Mouse (Mus musculus) neural tube, embryonic 13.5 days (tissue): ENCODE measurements around the gene Mia3. TPM values are rescaled to one million over a fixed set of nuclear protein-coding genes. Genes with fewer than 3 reads are reported as not detected.
"Not testable (repeated sequence)": the region's sequence is repeated elsewhere in the genome, so short reads cannot be mapped to it uniquely, and the experiment has no call there.

Experiments used
- ATAC-seq: fragments of 200-750 bp; cut with Nextera tagmentation; 2 replicates; pipeline ENCODE4 v1.8.0; 2017; ENCODE audit warnings: low read depth, mild to moderate bottlenecking, moderate TSS enrichment, moderate library complexity
- H3K27ac ChIP-seq: fragments of 300-500 bp; sonication (generic); replicated peaks from 2 replicates; pipeline ENCODE4 v1.5.1; 2015; ENCODE audit warnings: moderate library complexity, mild to moderate bottlenecking, inconsistent platforms
- H3K27me3 ChIP-seq: fragments of 300-500 bp; sonication (generic); 2 replicates; pipeline ENCODE4 v1.6.1; 2015; ENCODE audit warnings: mild to moderate bottlenecking, inconsistent platforms
- H3K36me3 ChIP-seq: fragments of 300-500 bp; sonication (generic); 2 replicates; pipeline ENCODE4 v1.6.1; 2015; ENCODE audit warnings: mild to moderate bottlenecking, inconsistent platforms
- H3K4me1 ChIP-seq: fragments of 300-500 bp; sonication (generic); replicated peaks from 2 replicates; pipeline ENCODE4 v1.6.1; 2015; ENCODE audit warnings: inconsistent platforms
- H3K4me2 ChIP-seq: fragments of 300-500 bp; sonication (generic); 2 replicates; pipeline ENCODE4 v1.6.1; 2015; ENCODE audit warnings: inconsistent platforms, mild to moderate bottlenecking, moderate library complexity
- H3K4me3 ChIP-seq: fragments of 300-500 bp; sonication (generic); 2 replicates; pipeline ENCODE4 v1.5.1; 2015; ENCODE audit warnings: mild to moderate bottlenecking, inconsistent platforms
- H3K9ac ChIP-seq: fragments of 300-500 bp; sonication (generic); 2 replicates; pipeline ENCODE4 v1.6.1; 2015; ENCODE audit warnings: moderate library complexity, mild to moderate bottlenecking, inconsistent platforms
- H3K9me3 ChIP-seq: fragments of 300-500 bp; sonication (generic); 2 replicates; pipeline ENCODE4 v1.6.1; 2016; ENCODE audit warnings: inconsistent platforms
- WGBS: fragments of 180-500 bp; shearing (Covaris S2); methylation state at CpG from one replicate; pipeline ENCODE4 v1.1.7; 2015; 5-methylcytosine and 5-hydroxymethylcytosine counted together
- polyA plus RNA-seq: library from polyadenylated mRNA; unstranded; fragments of >200 nt; fragmentation: Nextera tagmentation; extraction: Ambion mirVana; gene quantifications from 2 replicates; pipeline ENCODE4 v1.2.1, GENCODE M21; 2015

Mia3 gene
- 105 and 113 TPM in 2 replicates for polyA plus RNA-seq

DNA sequence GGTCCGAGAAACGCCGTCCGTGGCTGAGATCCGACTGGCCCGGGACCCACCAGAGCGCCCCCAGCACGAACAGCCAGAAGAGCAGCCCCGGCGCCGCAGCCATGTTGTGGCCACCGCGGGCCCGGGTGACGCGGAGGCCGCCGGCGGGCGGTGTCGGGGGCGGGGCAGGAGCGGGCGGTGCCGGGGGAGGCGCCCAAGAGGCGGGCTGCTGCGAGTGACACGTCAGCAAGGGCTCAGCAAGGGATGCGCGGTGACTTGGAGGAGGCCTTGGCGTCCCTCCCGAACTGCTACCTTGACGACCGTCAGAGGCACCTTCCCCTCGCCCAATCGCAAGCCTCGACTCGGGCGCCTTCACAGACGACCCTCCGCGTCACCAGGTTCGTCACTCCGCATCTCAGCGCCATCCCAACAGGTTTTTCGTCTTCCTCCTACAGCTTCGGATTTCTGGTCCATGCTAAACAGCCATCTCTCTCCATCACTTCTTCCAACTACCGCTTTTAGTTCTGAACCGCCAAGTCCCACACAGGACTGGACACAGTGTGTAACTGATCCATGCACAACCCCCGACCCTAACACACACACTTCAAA, at the start of gene Mia3:
Mia3 (minus strand) TSS at position 127 of the 588 bp plus-strand sequence.
- H3K9ac ChIP-seq = peak within 1 kb of the TSS; percentile 85
- 0 out of 2 replicates have a peak, but pooled peaks cover under 1% of the 10 kb centered on the region for H3K9me3 ChIP-seq
- H3K4me3 ChIP-seq = peak within 1 kb of the TSS; percentile 86
- H3K27me3 ChIP-seq = no peaks in the 10 kb centered on the region
- peak within 1 kb of the TSS; percentile 84 for H3K27ac ChIP-seq
- H3K36me3 ChIP-seq = peaks cover 9% of the 10 kb centered on the region
- H3K4me2 ChIP-seq = peak within 1 kb of the TSS; percentile 85
- ATAC-seq = peak; percentile 99
- WGBS = under 1% methylated on average over 48 of the region's 51 CpGs
- H3K4me1 ChIP-seq = peaks cover 30% of the 10 kb centered on the region

- Histone ChIP-seq H3K27ac (no peak within 1 kb of the TSS), H3K4me2 (no peak within 1 kb of the TSS), H3K4me3 (no peak within 1 kb of the TSS), H3K4me1 (no peaks in the 10 kb centered on the region), H3K36me3 (no peaks in the 10 kb centered on the region), H3K9me3 (no peaks in the 10 kb centered on the region), H3K27me3 (no peaks in the 10 kb centered on the region), H3K9ac (no peak within 1 kb of the TSS)
- ATAC-seq = no peak
- WGBS = 80% methylated on average over 12 of the region's 12 CpGs
These were observed 48.5 kb upstream of the Mia3 start, which contains the start of gene Hhipl2 for GRCm38 (mm10) chr1:183417873-183418272. Hhipl2 (plus strand) TSS chr1:183418215.

DNA sequence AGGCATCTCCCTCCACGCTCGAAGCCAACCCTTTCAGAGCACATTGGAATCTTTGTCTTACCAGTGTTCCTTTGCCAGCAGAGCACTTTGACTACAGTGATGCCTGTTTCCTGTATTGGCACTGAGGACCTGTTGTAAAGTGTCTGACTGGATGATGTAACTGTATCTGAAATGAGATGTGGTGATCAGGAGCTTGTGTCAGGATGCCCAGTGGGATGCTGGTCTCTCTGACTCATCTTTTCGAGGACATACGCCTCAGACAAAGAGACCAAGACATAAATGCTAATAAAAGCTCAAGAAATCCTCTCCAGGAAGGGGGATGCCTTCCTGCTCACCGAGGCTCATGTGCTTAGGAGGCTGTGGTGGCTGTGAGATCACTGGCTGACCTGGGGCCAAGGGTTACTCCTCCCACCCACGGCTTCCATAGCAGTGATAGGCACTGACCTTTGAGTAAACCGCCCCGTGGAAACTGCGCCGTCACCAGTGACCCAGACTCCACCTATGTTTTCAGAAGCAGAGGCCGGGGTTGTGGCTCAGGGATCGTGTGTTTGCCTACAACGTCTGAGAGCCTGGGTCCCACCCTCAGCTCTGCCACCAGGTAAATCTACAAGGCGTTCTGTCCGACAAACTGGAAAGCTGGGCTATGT, 44.9 kb upstream of the Mia3 start:
- no peaks in the 10 kb centered on the region for H3K9me3 ChIP-seq
- no peak overlapping the region for H3K4me2 ChIP-seq
- H3K4me3 ChIP-seq = no peak overlapping the region
- ATAC-seq = no peak
- no peak overlapping the region for H3K27ac ChIP-seq
- no peaks in the 10 kb centered on the region for H3K27me3 ChIP-seq
- no peaks in the 10 kb centered on the region for H3K4me1 ChIP-seq
- 92% methylated on average over 15 of the region's 15 CpGs for WGBS
- peaks cover 32% of the 10 kb centered on the region for H3K36me3 ChIP-seq
- H3K9ac ChIP-seq = no peak overlapping the region

GRCm38 (mm10) chr1:183403396-183403795, 34.0 kb upstream of the Mia3 start:
- Histone ChIP-seq H3K36me3 (peaks cover 74% of the 10 kb centered on the region), H3K27me3 (no peaks in the 10 kb centered on the region), H3K27ac (no peak overlapping the region), H3K4me3 (no peak overlapping the region), H3K9me3 (no peaks in the 10 kb centered on the region), H3K4me1 (no peaks in the 10 kb centered on the region), H3K9ac (no peak overlapping the region), H3K4me2 (no peak overlapping the region)
- 94% methylated on average over 3 of the region's 3 CpGs for WGBS
- ATAC-seq = no peak

DNA sequence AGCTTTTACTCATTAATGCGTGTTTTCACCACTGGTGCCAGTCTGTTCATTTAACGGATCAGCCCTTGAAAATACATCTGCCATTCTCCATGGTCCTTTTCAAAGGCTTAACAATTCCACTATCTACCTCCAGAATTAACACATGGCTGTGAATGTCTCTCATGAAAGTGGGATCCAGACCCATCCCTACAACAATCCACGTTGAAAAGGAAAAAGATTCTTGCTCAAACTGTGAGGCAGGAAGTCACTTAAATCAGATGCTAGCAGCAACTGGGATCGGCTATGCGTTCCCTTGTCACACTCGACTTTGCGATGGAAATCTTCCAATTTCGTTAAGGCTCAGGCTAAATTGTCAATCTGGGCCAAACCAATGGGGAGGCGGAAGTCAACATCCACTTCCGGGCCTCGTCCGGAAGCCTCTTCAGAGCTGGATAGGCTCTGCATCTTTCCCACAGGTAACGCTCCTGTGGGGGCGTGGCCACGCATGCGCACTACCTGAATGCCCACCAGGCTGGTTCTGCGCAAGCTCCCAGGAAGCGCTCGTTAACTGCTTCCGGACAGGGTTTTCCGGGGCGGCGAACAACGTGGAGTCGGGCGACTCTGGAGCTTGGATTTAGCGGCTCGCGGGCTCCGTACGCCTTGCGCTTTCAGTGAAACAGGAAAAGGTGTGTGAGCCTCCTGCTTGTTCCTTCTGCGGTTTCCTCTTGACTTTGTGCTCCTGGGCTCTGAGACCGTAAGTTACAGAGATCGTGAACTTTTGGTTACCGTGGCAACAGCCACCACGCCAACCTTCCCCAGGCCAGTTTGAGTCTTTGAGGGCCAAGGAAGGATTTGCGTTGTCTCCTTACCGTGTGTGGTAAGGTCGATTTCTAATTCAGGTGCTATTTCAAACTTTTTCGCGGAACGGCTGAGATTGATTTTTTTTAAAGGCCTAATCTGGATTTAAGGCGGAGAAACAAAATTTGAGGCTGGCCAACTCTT, 19.4 kb upstream of the Mia3 start, which contains the start of gene Taf1a:
Taf1a (plus strand) TSS at position 556 of the 981 bp plus-strand sequence.
- peaks cover 12% of the 10 kb centered on the region; the same call in 1 of the 2 replicates for H3K36me3 ChIP-seq
- ATAC-seq = peak; percentile 100
- 6% methylated on average over 44 of the region's 44 CpGs for WGBS
- peak within 1 kb of the TSS; percentile 92 for H3K4me2 ChIP-seq
- H3K9me3 ChIP-seq = no peaks in the 10 kb centered on the region
- peaks cover 19% of the 10 kb centered on the region for H3K4me1 ChIP-seq
- H3K4me3 ChIP-seq = peak within 1 kb of the TSS; percentile 76
- peak within 1 kb of the TSS; percentile 66 for H3K9ac ChIP-seq
- H3K27me3 ChIP-seq = peaks cover 27% of the 10 kb centered on the region
- H3K27ac ChIP-seq = peak within 1 kb of the TSS; percentile 59

DNA sequence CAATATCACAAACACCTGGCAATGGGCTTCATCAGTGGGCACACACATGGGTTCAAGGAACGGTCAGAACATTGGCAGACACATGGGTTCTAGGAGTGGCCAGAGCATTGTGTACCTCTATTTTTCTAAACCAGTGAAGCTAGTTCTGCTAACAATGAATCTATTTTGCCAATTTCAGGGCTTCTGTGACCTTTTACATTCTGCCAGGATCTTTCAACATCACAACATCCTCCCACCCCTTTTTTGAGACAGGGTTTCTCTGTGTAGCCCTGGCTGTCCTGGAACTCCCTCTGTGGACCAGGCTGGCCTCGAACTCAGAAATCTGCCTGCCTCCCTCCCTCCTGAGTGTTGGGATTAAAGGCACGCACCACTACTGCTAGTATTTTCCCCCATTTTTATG, 18.1 kb upstream of the Mia3 start:
- Histone ChIP-seq H3K4me1 (peaks cover 19% of the 10 kb centered on the region), H3K27me3 (peaks cover 38% of the 10 kb centered on the region)
- not testable (repeated sequence) for H3K9ac ChIP-seq, H3K4me2 ChIP-seq, H3K27ac ChIP-seq, H3K9me3 ChIP-seq, ATAC-seq, H3K4me3 ChIP-seq, H3K36me3 ChIP-seq
- WGBS = 91% methylated on average over 3 of the region's 3 CpGs

DNA sequence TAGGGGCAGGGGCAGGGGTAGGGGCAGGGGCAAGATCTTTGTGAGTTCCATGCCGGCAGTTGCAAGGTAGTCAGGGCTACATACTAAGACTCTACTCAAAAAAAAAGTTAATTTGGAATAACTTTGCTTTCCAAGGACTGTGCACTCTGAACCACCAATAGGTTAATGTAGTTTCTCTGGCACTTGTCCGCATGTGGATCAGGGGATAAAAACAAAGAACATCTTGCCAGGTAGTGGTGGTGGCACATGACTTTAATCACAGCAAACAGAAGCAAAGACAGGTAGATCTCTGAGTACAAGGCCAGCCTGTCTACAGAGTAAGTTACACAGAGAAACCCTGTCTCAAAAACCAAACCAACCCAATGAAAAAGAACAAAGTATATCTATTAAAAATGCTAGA, 13.3 kb upstream of the Mia3 start:
- WGBS = 88% methylated on average over 2 of the region's 2 CpGs
- no peak for ATAC-seq

DNA sequence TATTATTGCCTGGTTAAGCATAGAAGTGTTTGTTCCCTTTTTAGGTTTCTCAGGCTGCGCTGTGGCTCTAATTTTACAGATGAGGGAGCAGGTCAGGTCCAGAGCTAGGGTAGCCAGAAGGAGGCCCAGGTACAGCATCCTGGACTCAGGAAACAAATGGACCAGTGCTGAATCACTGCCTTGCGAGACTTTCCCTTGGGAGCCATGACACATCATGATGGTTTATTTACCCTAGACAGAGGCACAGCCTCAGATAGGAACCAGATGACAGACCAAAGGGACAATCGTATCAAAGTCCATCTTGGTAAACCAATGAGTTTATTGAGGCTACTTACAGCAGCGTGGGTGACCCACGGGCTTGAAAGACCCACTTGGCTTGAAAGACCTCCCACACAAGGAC, 12.5 kb upstream of the Mia3 start:
- Histone ChIP-seq H3K36me3 (no peaks in the 10 kb centered on the region), H3K27me3 (peaks cover 41% of the 10 kb centered on the region), H3K27ac (no peak overlapping the region), H3K4me3 (no peak overlapping the region), H3K4me2 (no peak overlapping the region), H3K9me3 (no peaks in the 10 kb centered on the region), H3K9ac (no peak overlapping the region), H3K4me1 (no peaks in the 10 kb centered on the region)
- ATAC-seq = no peak
- WGBS = 86% methylated on average over 5 of the region's 5 CpGs

More for the DNA sequence above, 13.3 kb upstream of the Mia3 start:
- H3K4me2 ChIP-seq = no peak overlapping the region
- no peaks in the 10 kb centered on the region for H3K36me3 ChIP-seq
- no peak overlapping the region for H3K4me3 ChIP-seq
- H3K27ac ChIP-seq = no peak overlapping the region
- peaks cover 49% of the 10 kb centered on the region for H3K27me3 ChIP-seq
- H3K4me1 ChIP-seq = no peaks in the 10 kb centered on the region
- H3K9me3 ChIP-seq = no peaks in the 10 kb centered on the region
- H3K9ac ChIP-seq = no peak overlapping the region

DNA sequence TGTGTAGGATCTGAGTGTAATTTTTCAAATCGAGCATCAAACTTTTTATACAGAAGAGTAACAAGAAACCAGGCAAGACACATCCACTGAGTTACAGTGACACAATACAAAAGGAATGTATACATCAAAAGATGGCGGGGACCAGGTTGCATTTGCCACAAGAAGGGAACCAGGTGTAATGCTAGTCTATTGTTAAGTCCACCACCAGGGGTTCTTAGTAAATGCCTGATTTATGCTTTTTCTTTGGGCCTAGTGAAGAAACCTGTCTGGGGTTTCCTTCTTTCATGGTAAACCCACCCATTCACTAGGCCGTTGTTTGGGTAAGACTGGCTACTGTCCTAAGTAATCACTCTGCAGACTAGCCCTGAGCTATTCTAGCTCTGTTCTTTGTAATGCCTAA, 10.0 kb upstream of the Mia3 start:
- H3K36me3 ChIP-seq, H3K9ac ChIP-seq: not testable (repeated sequence)

DNA sequence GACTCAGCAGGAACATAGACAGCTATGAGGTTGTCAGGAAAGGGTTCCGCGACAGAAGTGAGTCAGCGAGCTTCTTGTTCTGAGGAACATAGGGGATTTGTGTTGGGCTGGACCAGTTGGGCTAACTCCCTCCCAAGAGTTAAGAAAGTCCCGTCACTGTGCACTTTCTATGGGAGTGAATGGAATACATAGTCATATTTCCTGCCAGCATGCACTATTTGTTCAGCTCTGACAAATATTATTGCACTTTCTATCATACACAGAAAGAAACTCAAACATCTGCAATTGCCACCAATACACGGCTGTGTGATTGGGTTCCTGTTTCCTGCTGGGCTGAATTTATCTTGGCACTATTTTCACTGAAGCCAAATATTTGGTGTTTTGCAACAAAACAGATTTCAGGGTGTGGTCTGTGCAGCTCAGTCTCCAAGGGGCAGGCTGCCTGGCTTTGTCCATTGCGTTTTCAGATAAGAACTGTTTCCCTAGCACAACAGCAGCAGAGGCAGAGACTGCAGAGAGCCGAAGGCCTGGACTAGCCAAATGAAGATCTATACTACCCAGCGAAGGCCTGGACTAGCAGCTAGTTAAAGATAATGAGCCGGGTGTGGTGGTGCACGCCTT, 9.1 kb upstream of the Mia3 start:
- no peak overlapping the region for H3K9ac ChIP-seq
- H3K36me3 ChIP-seq = no peaks in the 10 kb centered on the region
- no peak overlapping the region for H3K4me3 ChIP-seq
- no peak overlapping the region for H3K27ac ChIP-seq
- H3K27me3 ChIP-seq = peaks cover 19% of the 10 kb centered on the region
- no peaks in the 10 kb centered on the region for H3K4me1 ChIP-seq
- no peak for ATAC-seq
- H3K9me3 ChIP-seq = 0 out of 2 replicates have a peak, but pooled peaks cover 5% of the 10 kb centered on the region
- no peak overlapping the region for H3K4me2 ChIP-seq
- WGBS = 85% methylated on average over 10 of the region's 10 CpGs

More for the DNA sequence above, 10.0 kb upstream of the Mia3 start:
- 81% methylated on average over 3 of the region's 3 CpGs for WGBS
- H3K27ac ChIP-seq, H3K9me3 ChIP-seq, ATAC-seq, H3K4me2 ChIP-seq, H3K4me3 ChIP-seq, H3K4me1 ChIP-seq: not testable (repeated sequence)
- H3K27me3 ChIP-seq = peaks cover 27% of the 10 kb centered on the region

- Histone ChIP-seq H3K9me3 (0 out of 2 replicates have a peak, but pooled peaks cover 5% of the 10 kb centered on the region), H3K4me2 (no peak overlapping the region), H3K9ac (no peak overlapping the region), H3K4me3 (no peak overlapping the region), H3K27me3 (peaks cover 8% of the 10 kb centered on the region), H3K27ac (no peak overlapping the region), H3K36me3 (no peaks in the 10 kb centered on the region), H3K4me1 (no peaks in the 10 kb centered on the region)
- 69% methylated on average over 4 of the region's 4 CpGs for WGBS
- ATAC-seq = no peak
These were observed 7.7 kb upstream of the Mia3 start for GRCm38 (mm10) chr1:183377045-183377444.
